Comparison of ENCODE assay signal across 14 mouse cellular contexts in the genomic region with DNA sequence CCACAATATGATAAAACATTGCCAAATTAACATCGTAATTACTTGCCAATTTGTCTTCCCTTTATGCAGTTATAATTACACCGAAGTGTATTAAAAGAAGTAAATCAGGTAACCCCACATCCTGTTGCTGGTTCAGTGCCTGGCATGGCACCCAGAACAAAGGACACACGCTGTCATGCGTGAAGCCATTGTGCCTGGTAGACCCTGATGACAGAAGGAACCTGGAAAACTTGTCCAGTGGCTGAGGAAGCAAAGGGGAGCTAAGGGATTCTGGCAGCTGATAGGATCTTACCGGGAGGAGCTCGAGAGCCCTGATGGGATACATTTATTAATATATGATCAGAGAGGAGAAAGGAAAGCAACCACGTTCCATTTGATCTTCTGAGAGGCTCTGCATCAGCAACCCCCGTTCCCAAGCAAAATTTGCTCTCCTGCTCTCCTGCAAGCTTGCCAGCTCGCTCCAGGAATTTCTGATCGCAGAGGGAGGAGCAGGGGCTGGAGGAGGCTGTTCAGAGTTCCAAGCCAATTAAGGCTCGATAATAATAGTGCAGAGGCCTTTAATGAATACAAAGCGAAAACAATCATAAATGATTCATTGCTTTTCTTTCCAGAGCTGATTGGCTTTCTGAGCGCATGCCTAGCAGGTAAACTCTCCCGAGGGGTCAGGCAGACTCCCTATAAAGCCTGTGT.
DNase-seq lines count a peak whose midpoint lies in the region; ATAC-seq lines count a peak whose summit lies in the region.
"Had no signal": no experiment of that assay in that cellular context is flagged by ENCODE, and none has a peak within 500 bp of the region (broad histone marks: within the 10 kb centered on the region; RNA-seq: fewer than 3 reads in every experiment).

No protein-coding gene starts in this region.

- peak; percentile 59; the same call in 1 of the 2 replicates for ATAC-seq in hindbrain, embryonic 15.5 days (ENCODE audit: low FRiP score, low read depth)
- ATAC-seq in neural tube, embryonic 13.5 days (ENCODE audit: low read depth) = peak; percentile 87
- ATAC-seq: CD4-positive, CD25-positive, alpha-beta regulatory T cell, adult 4 months; intestine, postnatal 0 days had no signal

- H3K4me2 ChIP-seq in hindbrain, embryonic 15.5 days = peak overlapping the region; percentile 3; the same call in 1 of the 2 replicates
- H3K4me2 ChIP-seq in neural tube, embryonic 13.5 days = peak overlapping the region; percentile 25; the same call in 1 of the 2 replicates
- H3K4me2 ChIP-seq: heart, embryonic 13.5 days; liver, embryonic 15.5 days had no signal

- no peaks in the 10 kb centered on the region for H3K9me3 ChIP-seq in forebrain, embryonic 10.5 days
- no peaks in the 10 kb centered on the region for H3K9me3 ChIP-seq in hindbrain, embryonic 15.5 days
- no peaks in the 10 kb centered on the region for H3K9me3 ChIP-seq in neural tube, embryonic 13.5 days
- H3K9me3 ChIP-seq: heart, embryonic 13.5 days; liver, embryonic 15.5 days had no signal

- H3K27ac ChIP-seq in forebrain, embryonic 10.5 days = peak overlapping the region; percentile 8; the same call in 1 of the 2 replicates
- peak overlapping the region; percentile 67 for H3K27ac ChIP-seq in hindbrain, embryonic 15.5 days (replicated peaks)
- H3K27ac ChIP-seq in neural tube, embryonic 13.5 days (replicated peaks) = peak overlapping the region; percentile 87
- H3K27ac ChIP-seq: heart, embryonic 13.5 days; liver, embryonic 15.5 days had no signal

- 63% methylated on average over 14 of the region's 14 CpGs for WGBS in forebrain, embryonic 10.5 days
- WGBS in hindbrain, embryonic 15.5 days = 28% methylated on average over 14 of the region's 14 CpGs
- WGBS in neural tube, embryonic 13.5 days = 46% methylated on average over 14 of the region's 14 CpGs

- DNase-seq in layer of hippocampus, adult 18-20 months (ENCODE audit: low spot score in 2 of 2) = peak; percentile 60 to 73
- no peak for DNase-seq in layer of hippocampus, adult 9-10 months (ENCODE audit: low spot score)
- no peak for DNase-seq in forebrain, embryonic 10.5 days (ENCODE audit: extremely low spot score, low spot score)
- no peak for DNase-seq in frontal cortex, postnatal 25 days (ENCODE audit: low spot score in 2 of 2)
- no peak for DNase-seq in thymus, postnatal 10 days (ENCODE audit: low spot score in 2 of 2)
- no peak for DNase-seq in urinary bladder, postnatal 25 days (ENCODE audit: low spot score)
- DNase-seq: adrenal gland, postnatal 25 days; thymus, postnatal 14 days had no signal

- H3K4me1 ChIP-seq in forebrain, embryonic 10.5 days = peaks cover 21% of the 10 kb centered on the region
- H3K4me1 ChIP-seq in hindbrain, embryonic 15.5 days (replicated peaks) = peaks cover 27% of the 10 kb centered on the region
- peaks cover 45% of the 10 kb centered on the region for H3K4me1 ChIP-seq in neural tube, embryonic 13.5 days (replicated peaks)
- H3K4me1 ChIP-seq: heart, embryonic 13.5 days; liver, embryonic 15.5 days had no signal

- peaks cover 7% of the 10 kb centered on the region; the same call in 1 of the 2 replicates for H3K27me3 ChIP-seq in forebrain, embryonic 10.5 days (ENCODE audit: poor library complexity, severe bottlenecking)
- H3K27me3 ChIP-seq in hindbrain, embryonic 15.5 days = no peaks in the 10 kb centered on the region
- H3K27me3 ChIP-seq in neural tube, embryonic 13.5 days = peaks cover 2% of the 10 kb centered on the region; the same call in 1 of the 2 replicates
- H3K27me3 ChIP-seq: heart, embryonic 13.5 days; liver, embryonic 15.5 days had no signal

- H3K9ac ChIP-seq in hindbrain, embryonic 15.5 days = no peak overlapping the region
- H3K9ac ChIP-seq in neural tube, embryonic 13.5 days = peak overlapping the region; percentile 28; the same call in 1 of the 2 replicates
- H3K9ac ChIP-seq: heart, embryonic 13.5 days; liver, embryonic 15.5 days had no signal

- H3K4me3 ChIP-seq in forebrain, embryonic 10.5 days = no peak overlapping the region
- H3K4me3 ChIP-seq in hindbrain, embryonic 15.5 days = no peak overlapping the region
- no peak overlapping the region for H3K4me3 ChIP-seq in neural tube, embryonic 13.5 days
- H3K4me3 ChIP-seq: heart, embryonic 13.5 days; liver, embryonic 15.5 days had no signal

- H3K36me3 ChIP-seq in forebrain, embryonic 10.5 days (replicated peaks) = no peaks in the 10 kb centered on the region
- H3K36me3 ChIP-seq in hindbrain, embryonic 15.5 days = no peaks in the 10 kb centered on the region
- H3K36me3 ChIP-seq in neural tube, embryonic 13.5 days = no peaks in the 10 kb centered on the region
- H3K36me3 ChIP-seq: liver, embryonic 15.5 days had no signal

Comparison
In these comparisons a context has a peak if more than half of its experiments do, and no peak if none do; other contexts are left out.
1. DNase-seq: peak in layer of hippocampus, adult 18-20 months (2 of 2); none in layer of hippocampus, adult 9-10 months (single experiment), forebrain, embryonic 10.5 days (single experiment), frontal cortex, postnatal 25 days (0 of 2), thymus, postnatal 10 days (0 of 2) and urinary bladder, postnatal 25 days (single experiment).
2. H3K27ac ChIP-seq: peak in every context shown above with its lines; median percentile 87 in neural tube, embryonic 13.5 days; 67 in hindbrain, embryonic 15.5 days; 8 in forebrain, embryonic 10.5 days.